Mouse (Mus musculus) left cerebral cortex, adult 11 months (tissue): Measurements from ENCODE around the gene Gpr12.
"Not testable (repeated sequence)": the region's sequence is repeated elsewhere in the genome, so short reads cannot be mapped to it uniquely, and the experiment has no call there.

Source experiments
- DNase-seq: peaks from one replicate; pipeline ENCODE4 v3.0.0; 2022; ENCODE audit warnings: low spot score

Gpr12 gene

GRCm38 (mm10) chr5:146584478-146585306 is at the start of gene Gpr12:
Gene Gpr12, minus strand, starts transcription at chr5:146585239.
- no peak for DNase-seq

DNA sequence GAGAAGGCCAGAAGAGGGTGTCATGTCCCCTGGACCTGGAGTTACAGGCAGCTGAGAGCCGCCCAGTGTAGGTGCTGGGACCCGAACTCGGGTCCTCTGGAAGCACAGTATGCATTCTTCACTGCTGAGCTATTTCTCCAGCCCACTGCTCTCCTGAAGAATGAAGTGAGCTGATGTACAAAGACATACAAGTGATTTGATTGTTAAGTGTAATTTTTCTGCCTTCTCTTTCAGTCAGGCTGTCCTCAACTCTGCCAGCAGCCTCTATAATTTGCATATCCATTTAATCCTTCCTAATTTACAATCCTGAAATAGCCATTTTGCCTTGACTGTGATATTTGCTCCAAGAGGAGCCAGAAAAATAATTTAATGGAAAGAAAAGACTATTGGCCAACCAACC is 46.6 kb upstream of the Gpr12 start:
- DNase-seq = no peak

DNA sequence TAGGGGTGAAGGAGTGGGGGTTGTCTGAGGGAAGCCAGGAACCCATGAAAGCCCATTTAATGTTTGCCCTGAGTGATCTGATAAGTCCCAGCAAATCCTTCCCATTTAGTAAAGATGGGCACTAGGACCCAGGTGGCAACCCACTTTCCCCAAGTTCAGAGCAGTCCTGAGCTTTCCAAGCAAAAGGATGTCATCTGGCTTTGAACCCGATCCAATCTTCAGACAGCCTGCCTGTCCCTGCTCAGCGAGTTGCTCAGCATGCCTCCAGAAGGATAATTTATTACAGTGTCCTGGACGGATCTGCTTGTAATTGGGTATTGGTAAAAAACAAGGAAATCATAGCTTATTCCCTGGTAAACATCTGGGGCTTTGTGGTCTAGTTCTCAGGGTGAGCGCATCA is 45.9 kb upstream of the Gpr12 start:
- DNase-seq = no peak

- DNase-seq = no peak
Measured at GRCm38 (mm10) chr5:146629636-146630035, 44.6 kb upstream of the Gpr12 start.

- DNase-seq = no peak
Measured at GRCm38 (mm10) chr5:146628804-146629203, 43.8 kb upstream of the Gpr12 start.

DNA sequence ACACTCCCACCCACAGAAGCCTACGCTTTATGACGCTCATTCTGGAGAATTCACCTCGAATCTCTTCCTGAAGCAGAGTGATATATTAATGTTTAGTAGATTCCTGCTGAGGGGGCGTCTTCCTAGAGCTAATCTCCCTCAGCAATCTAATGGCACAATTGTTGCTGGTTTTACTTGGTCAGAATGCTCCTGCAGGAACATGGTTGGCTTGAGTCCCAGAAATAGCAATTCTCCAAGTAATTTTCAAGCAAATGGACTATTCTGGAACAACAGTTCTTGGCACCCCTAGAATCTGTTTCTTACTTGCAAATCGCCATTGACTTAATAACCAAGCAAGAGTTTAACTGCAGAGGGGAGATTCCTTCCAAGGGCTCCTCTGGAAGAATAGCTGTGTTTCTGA is 42.9 kb upstream of the Gpr12 start:
- no peak for DNase-seq

GRCm38 (mm10) chr5:146625635-146626311 is 40.7 kb upstream of the Gpr12 start:
- DNase-seq = peak; percentile 48

DNA sequence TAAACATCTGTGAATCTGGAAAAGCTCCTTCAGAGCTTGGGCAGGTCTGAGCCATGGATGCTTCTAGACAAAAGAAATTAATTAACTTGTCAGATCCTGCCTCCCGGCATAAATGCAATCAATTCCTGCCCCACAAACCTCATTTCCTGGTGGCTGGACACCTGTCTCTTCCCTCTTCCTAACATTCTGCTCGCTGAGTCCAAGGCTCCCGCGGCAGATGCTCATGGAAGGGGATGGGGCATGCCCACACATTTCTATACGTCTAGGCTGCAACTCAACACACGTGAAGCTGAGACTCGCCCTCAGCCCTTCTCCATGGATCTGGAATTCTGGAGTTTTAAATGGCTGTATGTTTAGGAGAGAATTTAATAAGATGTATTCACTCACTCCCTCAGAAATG is 26.8 kb upstream of the Gpr12 start:
- no peak for DNase-seq

DNA sequence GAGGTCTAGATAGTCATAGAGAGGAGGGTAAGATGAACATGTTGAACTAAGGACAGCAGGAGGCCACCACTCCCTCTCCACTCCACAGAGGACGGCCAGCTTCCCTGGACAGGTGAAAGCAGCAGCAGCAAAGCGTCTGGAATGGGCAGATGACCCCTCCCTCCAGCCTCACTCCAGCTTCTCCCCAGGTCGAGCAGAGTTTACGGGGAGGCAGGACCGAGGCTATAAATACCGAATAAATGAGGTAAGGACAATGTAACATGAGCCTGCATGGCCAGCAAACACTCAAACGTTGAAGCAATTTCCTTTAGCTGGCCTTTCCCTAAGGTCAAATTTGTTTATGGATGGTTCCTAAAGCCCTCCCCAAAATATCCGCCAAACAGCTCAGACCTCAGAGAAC is 26.0 kb upstream of the Gpr12 start:
- no peak for DNase-seq

DNA sequence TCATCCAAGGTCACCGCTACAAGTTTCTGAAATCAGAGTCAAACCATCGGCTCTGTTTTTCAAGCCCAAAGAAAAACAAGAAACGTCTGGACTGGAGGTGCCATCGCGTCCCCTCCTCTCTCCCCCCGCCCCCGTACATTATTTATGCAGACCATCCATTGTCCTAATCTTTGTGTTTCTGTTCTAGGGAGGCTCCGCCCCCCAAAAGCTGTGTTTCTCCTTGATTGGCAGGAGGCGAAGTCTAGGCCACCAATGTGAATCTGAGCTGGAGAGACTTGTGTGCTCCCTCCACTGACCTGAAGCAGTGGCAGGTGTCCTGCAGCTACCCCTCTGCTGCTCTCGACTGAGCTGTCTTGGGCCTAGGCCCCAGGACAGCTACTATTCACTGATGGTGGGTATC is 24.6 kb upstream of the Gpr12 start:
- DNase-seq = no peak

DNA sequence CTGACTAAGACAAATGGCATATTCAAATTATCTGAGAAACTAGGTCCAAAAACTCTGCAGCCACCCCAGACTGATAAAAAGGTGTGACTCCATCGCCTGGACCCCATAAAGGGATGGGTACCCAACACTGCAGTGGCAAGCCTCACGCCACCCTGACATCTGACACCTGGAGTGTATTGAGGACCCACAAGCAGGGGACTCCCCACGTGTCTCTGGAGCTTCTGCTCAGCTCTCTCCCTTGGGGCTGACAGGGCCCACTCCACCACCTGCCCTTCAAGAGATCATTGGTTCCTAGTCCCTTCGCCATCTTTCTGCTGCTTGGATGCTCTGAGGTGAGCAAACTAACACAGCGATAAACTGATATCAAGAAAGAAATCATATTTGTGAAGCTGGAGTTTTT is 22.8 kb upstream of the Gpr12 start:
- no peak for DNase-seq

DNA sequence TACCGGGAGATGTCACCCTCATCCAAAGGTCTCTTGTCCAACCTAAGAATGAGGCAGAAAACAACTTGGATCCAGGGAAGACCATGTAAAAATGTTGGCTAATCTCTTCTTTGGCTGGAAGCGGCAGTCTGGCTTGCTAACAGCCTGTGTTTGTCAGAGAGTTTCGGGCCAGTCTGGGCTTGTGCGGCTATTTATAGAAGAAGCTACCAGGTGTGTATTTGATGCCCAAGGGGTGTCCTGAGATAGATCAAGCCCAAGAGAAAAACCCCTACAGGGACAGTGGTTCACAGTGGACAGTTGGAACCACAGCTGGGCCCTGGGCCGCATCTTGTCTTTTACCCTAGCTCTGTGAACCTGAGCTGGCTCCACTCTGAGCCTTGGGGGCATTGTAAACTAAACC is 21.9 kb upstream of the Gpr12 start:
- DNase-seq = no peak

- DNase-seq = no peak
Measured at GRCm38 (mm10) chr5:146606221-146606620, 21.2 kb upstream of the Gpr12 start.

- no peak for DNase-seq
Measured at GRCm38 (mm10) chr5:146599970-146600369, 14.9 kb upstream of the Gpr12 start.

DNA sequence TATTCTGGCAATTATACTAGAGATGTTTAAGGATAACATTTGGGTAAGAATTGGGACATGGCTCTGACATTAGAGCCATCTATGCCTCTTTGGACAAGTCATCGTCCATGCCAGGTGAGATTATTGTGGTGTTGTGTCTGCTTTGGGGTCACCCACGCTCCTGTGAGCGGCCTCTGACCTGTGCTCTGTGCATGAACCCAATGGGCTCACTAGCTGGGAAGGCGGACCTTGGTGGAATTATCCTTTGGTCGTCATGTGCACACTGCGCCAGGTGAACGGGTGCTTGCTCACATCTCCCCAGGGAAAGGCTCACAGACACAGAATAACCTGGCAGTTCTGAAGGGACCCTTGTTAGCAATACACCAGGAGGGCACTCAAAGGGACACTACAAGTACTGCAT is 14.2 kb upstream of the Gpr12 start:
- not testable (repeated sequence) for DNase-seq

- DNase-seq = no peak
Measured at GRCm38 (mm10) chr5:146598215-146599119, 13.4 kb upstream of the Gpr12 start.

- DNase-seq = no peak
Measured at GRCm38 (mm10) chr5:146597503-146597874, 12.4 kb upstream of the Gpr12 start.

GRCm38 (mm10) chr5:146596612-146597502 is 11.8 kb upstream of the Gpr12 start:
- DNase-seq = no peak

DNA sequence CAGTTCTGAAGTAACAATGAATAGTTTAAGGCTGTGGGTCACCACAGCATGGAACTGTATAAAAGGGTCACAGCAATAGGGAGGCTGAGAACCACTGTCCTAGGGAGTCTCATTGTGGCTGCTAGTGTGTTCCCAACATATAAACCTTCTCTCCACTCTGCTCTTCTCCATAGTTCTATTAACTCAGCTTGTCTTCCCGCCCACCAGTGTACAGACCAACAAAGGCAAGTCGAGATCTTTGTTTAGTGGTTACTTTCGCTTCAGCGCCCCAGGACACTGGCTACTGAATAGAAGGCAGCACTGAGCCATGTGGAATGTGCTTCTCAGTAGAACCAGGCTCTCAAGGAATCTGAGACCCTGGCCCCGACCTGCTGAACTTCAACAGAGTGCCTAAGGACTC is 7.5 kb upstream of the Gpr12 start:
- no peak for DNase-seq

DNA sequence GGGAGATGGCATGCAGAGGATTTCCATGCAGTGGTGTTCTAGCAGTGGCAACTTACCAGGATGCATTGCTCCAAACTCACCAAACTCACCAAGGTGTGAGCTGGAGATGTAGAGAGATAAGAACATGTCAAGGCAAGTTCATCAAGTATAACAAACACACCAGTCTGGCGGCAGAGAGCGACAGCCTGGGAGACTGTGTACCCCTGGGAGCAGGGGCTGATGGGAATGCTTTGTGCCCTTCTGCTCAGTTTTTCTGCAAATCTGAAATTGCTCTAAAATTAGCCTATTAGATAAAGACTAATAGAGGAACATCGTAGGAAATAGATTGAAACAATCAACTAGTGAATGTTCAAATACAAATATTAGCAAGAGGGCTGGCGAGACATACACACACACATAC is 6.6 kb upstream of the Gpr12 start:
- no peak for DNase-seq

GRCm38 (mm10) chr5:146590987-146591386 is 5.9 kb upstream of the Gpr12 start:
- no peak for DNase-seq
